Mouse (Mus musculus): Measurements from ENCODE around the gene Upk1b. TPM values are rescaled to one million over a fixed set of nuclear protein-coding genes. Genes with fewer than 3 reads are reported as not detected.

The Upk1b gene
- total RNA-seq, 2 experiments from 2014 or later: 1.0 to 1.2 TPM

DNA sequence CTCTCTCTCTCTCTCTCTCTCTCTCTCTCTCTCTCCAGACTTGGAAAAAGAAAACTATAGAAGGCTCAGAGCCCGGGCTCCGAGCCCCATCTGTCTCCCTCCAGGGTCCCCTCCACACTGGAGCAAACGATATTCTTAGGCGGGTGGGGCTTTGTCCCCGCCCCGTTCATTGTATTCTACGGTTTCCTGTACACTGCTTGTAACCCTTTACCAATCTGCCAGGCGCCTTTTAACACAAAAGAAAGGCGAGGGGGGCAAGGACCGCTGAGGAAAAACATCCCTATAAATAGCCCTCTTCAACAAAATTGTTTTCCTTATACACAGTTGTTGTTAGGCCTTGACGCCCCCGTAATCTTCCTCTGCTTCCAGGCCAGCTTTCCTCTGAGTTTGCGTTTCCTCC is 75.2 kb downstream of the Upk1b start:
- ATAC-seq (ENCODE audit: poor library complexity, severe bottlenecking): no peak

DNA sequence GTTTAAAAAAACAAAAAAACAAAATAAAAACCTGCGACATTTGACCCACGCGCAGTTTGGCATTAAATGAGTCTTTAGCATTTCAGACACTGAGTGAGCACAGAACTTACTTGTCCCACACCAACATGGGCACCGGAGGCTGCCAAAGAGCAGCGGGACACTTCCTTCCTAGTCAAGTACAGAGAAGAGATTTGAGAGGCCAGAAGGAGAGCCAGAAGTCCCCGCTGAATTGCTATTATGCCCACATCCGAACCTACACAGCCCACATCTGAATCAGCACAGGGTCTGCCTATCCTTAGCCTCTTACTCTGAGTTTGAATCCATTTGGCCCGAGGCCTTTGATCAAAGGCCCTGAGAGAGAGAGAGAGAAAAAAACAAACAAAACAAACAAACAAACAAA is 75.9 kb downstream of the Upk1b start:
- no peak for ATAC-seq (ENCODE audit: poor library complexity, severe bottlenecking)

Other genes starting within 250 kb of the Upk1b start
- 67.1 and 67.2 TPM in 2 replicates for gene Tmem39a, start 241.6 kb downstream of the Upk1b start, total RNA-seq (2015)
- gene Tmem39a, start 241.6 kb downstream of the Upk1b start, total RNA-seq (2017): 32.1 and 32.5 TPM in 2 replicates
- 20.4 and 21.4 TPM in 2 replicates for gene Arhgap31, start 87.1 kb downstream of the Upk1b start, total RNA-seq (2015)
- gene Arhgap31, start 87.1 kb downstream of the Upk1b start, total RNA-seq (2017): 10.0 and 14.6 TPM in 2 replicates
- gene B4galt4, start 58.1 kb downstream of the Upk1b start, total RNA-seq (2015): 12.2 and 20.8 TPM in 2 replicates
- 21.4 and 26.2 TPM in 2 replicates for gene B4galt4, start 58.1 kb downstream of the Upk1b start, total RNA-seq (2017)
- gene 4930435E12Rik, start 28.4 kb upstream of the Upk1b start, total RNA-seq (2015): not detected in 2 replicates
- not detected in 2 replicates for gene 4930435E12Rik, start 28.4 kb upstream of the Upk1b start, total RNA-seq (2017)
- not detected in 2 replicates for gene Igsf11, start 92.3 kb upstream of the Upk1b start, total RNA-seq (2015)
- not detected in 2 replicates for gene Igsf11, start 92.3 kb upstream of the Upk1b start, total RNA-seq (2017)

All from megakaryocyte, adult 5-6 weeks (primary cell).